Mouse (Mus musculus) gastrocnemius, adult 18-20 months (tissue): ENCODE results near the gene Il27. TPM values are rescaled to one million over a fixed set of nuclear protein-coding genes. Genes with fewer than 3 reads are reported as not detected.

Source experiments
- microRNA-seq: library from miRNA; unstranded; fragments of <30 nt; microRNA quantifications from one replicate; pipeline ENCODE4 v1.2.0, GENCODE M21; 2021
- total RNA-seq, 2 experiments: library from RNA; stranded (reverse); gene quantifications; 2 replicates each; pipeline ENCODE4 v1.2.3; 2021

The Il27 gene
- total RNA-seq, 2 experiments from 2014 or later = 0.31 TPM; not detected in 1

Small RNA genes lying within 50 kb of the gene (microRNA-seq; reads per million reads assigned to microRNA genes)
- gene Mir7059 = 2.7 reads per million

Other genes with a start within 250 kb of the Il27 start
- gene Lat, start 225.4 kb downstream of the Il27 start, total RNA-seq = under 1 TPM; 0.21 to 0.37 TPM
- 10 to 100 TPM; 21.2 to 23.5 TPM for gene Spns1, start 217.5 kb downstream of the Il27 start, total RNA-seq
- 1 to 10 TPM; 3.3 to 3.4 TPM for gene Nfatc2ip, start 198.2 kb downstream of the Il27 start, total RNA-seq
- not detected for gene Cd19, start 180.1 kb downstream of the Il27 start, total RNA-seq
- gene Rabep2, start 166.2 kb downstream of the Il27 start, total RNA-seq = 10 to 100 TPM; 10.6 to 13.1 TPM
- over 10,000 TPM; 23,271 to 27,147 TPM for gene Atp2a1, start 131.8 kb downstream of the Il27 start, total RNA-seq
- gene Sh2b1, start 119.5 kb downstream of the Il27 start, total RNA-seq = 10 to 100 TPM; 49.2 to 51.0 TPM
- 100 to 1,000 TPM; 118 to 124 TPM for gene Tufm, start 107.6 kb downstream of the Il27 start, total RNA-seq
- gene Atxn2l, start 91.5 kb downstream of the Il27 start, total RNA-seq = 10 to 100 TPM; 28.4 to 33.1 TPM
- gene Eif3c, start 28.5 kb downstream of the Il27 start, total RNA-seq = 100 to 1,000 TPM; 167 to 171 TPM
- under 1 TPM; 0.47 to 0.59 TPM for gene Apobr, start 10.0 kb downstream of the Il27 start, total RNA-seq
- 10 to 100 TPM; 12.7 to 14.4 TPM for gene Cln3, start 9.1 kb downstream of the Il27 start, total RNA-seq
- 1 to 10 TPM; 7.5 to 8.8 TPM for gene Nupr1, start 35.9 kb upstream of the Il27 start, total RNA-seq
- 10 to 100 TPM; 29.1 to 33.1 TPM for gene Sgf29, start 54.4 kb upstream of the Il27 start, total RNA-seq
- 10 to 100 TPM; 11.1 to 15.9 TPM for gene Sult1a1, start 81.5 kb upstream of the Il27 start, total RNA-seq
- 10 to 100 TPM; 37.1 to 42.2 TPM for gene Bola2, start 100.5 kb upstream of the Il27 start, total RNA-seq
- 1 to 10 TPM; 1.9 to 2.8 TPM for gene Slx1b, start 100.8 kb upstream of the Il27 start, total RNA-seq
- gene Coro1a, start 112.8 kb upstream of the Il27 start, total RNA-seq = 1 to 10 TPM; 2.0 to 2.4 TPM
- gene Mapk3, start 164.7 kb upstream of the Il27 start, total RNA-seq = 10 to 100 TPM; 16.2 to 20.7 TPM
- under 1 TPM in 1 of 2 experiments, not detected in 1; 0.46 TPM for gene Gdpd3, start 171.4 kb upstream of the Il27 start, total RNA-seq
- 100 to 1,000 TPM in 1 of 2 experiments, 10 to 100 TPM in 1; 84.9 to 101 TPM for gene Ypel3, start 182.0 kb upstream of the Il27 start, total RNA-seq
- under 1 TPM; 0.52 to 0.59 TPM for gene Tbx6, start 186.5 kb upstream of the Il27 start, total RNA-seq
- gene Ppp4c, start 197.6 kb upstream of the Il27 start, total RNA-seq = 10 to 100 TPM; 20.5 TPM
- 10 to 100 TPM; 65.3 to 75.7 TPM for gene Fam57b, start 202.7 kb upstream of the Il27 start, total RNA-seq
- gene 4930451I11Rik, start 236.7 kb upstream of the Il27 start, total RNA-seq = not detected